Mouse (Mus musculus) spleen, adult 2 months (tissue): ENCODE measurements at regions not wholly inside any gene's neighbourhood (a gene's known extent, or its start where the extent isn't known, plus 50 kb on each side); places are given as distances from the start of the nearest gene placed in this dataset.

Source experiments
- CTCF ChIP-seq: fragments of 200-500 bp; IDR thresholded peaks from 2 replicates; pipeline ENCODE4 v1.5.1; 2011; ENCODE audit warnings: mild to moderate bottlenecking, inconsistent platforms; ENCODE audit not compliant: insufficient read depth, insufficient read length, insufficient replicate concordance; ENCODE audit errors: extremely low read depth
- POLR2A ChIP-seq: fragments of 200-500 bp; IDR thresholded peaks from 2 replicates; pipeline ENCODE4 v1.6.1; 2011; ENCODE audit warnings: low read depth, low read length, inconsistent platforms

- TF ChIP-seq POLR2A (no peak), CTCF (no peak)
Observed at GRCm38 (mm10) chr10:25036928-25037327, 109.6 kb upstream of the Arg1 start.
